Mouse (Mus musculus) ES-Bruce4 (cell line): Measurements from ENCODE around the gene Rex1bd.

Experiments
- CTCF ChIP-seq: IDR thresholded peaks from one replicate; pipeline ENCODE4 v1.8.1; 2011; ENCODE audit warnings: low read depth, low read length
- EP300 ChIP-seq: IDR thresholded peaks from 2 replicates; pipeline ENCODE4 v1.6.1; 2011; ENCODE audit warnings: low read depth, low read length; ENCODE audit not compliant: insufficient read depth
- POLR2A ChIP-seq: IDR thresholded peaks from one replicate; pipeline ENCODE4 v1.8.1; 2011; ENCODE audit warnings: low read length; ENCODE audit not compliant: insufficient read depth

GRCm38 (mm10) chr8:70460199-70460598 is 46.4 kb downstream of the Rex1bd start:
- no peak for TF ChIP-seq POLR2A
- no peak for TF ChIP-seq CTCF
- TF ChIP-seq EP300: no peak
